Mouse (Mus musculus) thymus, adult 2 months (tissue): Measurements from ENCODE around the gene Usp38.

ENCODE experiments used
- CTCF ChIP-seq: fragments of 200-500 bp; IDR thresholded peaks from 2 replicates; pipeline ENCODE4 v1.5.1; 2012; ENCODE audit warnings: mild to moderate bottlenecking, control low read depth, low read length, moderate library complexity, borderline replicate concordance; ENCODE audit not compliant: control insufficient read depth, poor library complexity, insufficient read depth; ENCODE audit errors: extremely low read depth
- POLR2A ChIP-seq: fragments of 200-500 bp; IDR thresholded peaks from 2 replicates; pipeline ENCODE4 v1.6.1; 2012; ENCODE audit warnings: mild to moderate bottlenecking, low read length, control low read depth, moderate library complexity; ENCODE audit not compliant: control insufficient read depth, poor library complexity, insufficient read depth; ENCODE audit errors: extremely low read depth

DNA sequence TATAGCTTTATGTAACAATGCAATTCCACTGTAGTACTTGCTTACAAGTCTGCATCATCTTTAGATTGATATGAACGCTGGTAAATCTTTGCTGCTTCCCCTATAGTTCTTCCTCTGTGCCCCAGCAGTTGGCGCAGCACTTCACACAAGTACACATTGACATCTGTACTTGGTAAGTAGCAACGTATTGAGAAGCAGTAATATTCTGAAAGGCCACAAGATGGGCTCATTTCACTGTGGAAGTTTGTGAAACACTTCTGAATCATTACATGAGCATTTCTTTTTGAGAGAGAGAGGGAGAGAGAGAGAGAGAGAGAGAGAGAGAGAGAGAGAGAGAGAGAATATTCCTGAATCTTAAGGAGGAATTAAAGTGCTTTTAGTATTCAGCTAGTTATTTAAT is 47.2 kb upstream of the Usp38 start:
- TF ChIP-seq CTCF = no peak
- TF ChIP-seq POLR2A = no peak
